Mouse (Mus musculus) mouse trophoblast stem cell (cell line): ENCODE measurements around the gene Hoxb1.

Experiments
- in situ Hi-C, 2 experiments: fragments of 300-500 bp; cut with MseI, MboI; formaldehyde crosslinking; loops; 2 replicates in 1 of 2; 3 replicates in 1 of 2; pipeline ENCODE4 v1.15.1; 2025

Hoxb1 gene

DNA sequence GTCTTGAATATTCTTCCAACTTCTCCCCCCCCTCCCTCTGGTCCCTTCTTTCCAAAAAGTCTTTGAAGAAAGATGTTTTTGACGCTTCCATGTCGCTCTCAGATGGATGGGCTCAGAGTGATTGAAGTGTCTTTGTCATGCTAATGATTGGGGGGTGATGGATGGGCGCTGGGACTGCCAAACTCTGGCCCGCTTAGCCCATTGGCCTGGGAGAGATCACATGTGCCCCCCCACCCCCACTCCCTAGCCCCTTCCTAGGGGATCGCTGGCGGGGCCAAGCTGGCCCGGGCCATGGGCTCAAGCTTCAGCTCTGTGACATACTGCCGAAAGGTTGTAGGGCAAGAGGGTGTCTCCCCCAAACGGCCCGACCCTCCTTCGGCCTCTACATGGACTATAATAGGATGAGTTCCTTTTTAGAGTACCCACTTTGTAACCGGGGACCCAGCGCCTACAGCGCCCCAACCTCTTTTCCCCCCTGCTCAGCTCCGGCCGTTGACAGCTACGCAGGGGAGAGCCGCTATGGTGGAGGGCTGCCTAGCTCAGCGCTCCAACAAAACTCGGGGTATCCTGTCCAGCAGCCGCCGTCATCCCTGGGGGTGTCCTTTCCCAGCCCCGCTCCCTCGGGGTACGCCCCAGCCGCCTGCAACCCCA lies at the start of gene Hoxb1:
Hoxb1 (plus strand) TSS at position 312 of the 651 bp plus-strand sequence.
- in situ Hi-C loops, result no loop called here

DNA sequence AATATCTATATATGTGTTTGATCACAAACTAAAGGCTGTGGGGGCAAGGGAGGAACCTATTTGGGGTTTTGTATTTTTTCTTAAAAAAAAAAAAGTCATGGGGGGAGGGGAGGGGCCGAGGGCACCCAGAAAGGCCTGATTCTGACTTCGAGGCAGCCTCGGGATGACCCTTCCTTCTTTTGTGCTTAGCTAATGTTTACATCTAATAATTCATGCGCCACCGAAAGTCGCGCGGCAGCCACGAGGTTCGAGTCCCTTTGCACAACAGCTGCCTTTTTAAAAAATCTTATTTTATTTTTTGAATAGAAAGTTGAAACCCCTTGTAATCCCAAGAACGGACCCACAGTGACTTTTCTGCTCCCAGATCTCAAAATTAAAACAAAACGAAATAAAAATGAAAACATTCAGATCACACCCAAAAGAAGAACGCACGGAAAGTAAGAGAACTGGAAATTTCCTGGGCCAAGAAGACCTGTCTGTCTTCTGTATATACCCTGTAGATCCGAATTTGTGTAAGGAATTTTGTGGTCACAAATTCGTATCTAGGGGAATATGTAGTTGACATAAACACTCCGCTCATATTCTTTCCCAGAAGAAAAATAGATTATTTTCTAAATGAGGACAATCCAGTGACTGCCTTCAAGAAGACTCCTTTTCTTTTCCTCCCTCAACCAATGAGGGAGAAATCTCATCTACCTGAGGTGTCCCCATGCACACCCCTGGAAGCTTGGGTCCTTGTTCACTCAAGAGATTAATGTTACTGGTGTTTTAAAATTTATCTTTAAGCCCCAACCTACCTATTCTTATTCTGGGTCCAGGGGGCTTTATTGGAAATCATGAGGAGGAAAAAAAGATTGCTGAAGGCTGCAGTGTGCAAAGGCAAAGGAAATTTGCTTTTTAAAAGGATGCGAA lies 48.6 kb upstream of the Hoxb1 start:
- in situ Hi-C loops, result no loop called here

DNA sequence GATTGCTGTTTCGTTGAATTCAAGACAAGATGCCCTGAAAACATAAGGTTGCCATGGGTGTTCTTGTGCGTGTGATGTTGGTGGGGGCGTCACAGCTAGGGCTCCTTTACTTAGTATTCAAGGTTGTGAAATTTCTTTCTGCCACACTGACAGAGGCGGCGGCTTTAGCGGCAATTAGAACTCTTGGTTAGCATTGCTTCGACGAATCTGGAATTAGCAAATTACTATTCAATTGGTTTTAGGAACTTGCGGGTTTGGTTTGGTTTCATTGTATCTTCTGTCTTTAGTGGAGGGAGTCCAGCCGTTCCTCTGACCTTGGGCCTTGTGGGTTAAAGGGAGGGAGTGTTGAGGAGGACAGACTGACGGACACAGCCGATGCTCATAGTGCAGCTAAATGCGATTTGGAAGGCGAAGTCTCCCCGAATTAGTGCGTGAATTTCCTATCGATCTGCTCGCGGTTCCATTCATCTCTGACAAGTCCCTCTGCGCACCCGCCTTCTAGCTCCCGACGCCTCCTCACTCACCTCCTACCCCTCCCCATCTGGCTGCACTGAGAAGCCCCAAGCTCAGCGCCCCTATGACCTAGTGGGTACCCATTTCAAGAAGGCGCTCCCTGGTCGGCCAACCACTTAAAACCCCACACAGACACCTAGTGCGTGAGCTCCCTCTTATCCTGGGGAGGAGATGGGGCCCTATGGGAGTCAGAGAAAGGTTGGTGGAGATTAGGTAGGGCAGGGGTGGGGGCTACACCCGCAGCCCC lies 47.8 kb upstream of the Hoxb1 start, which contains the start of gene Hoxb4:
Hoxb4 (plus strand) TSS at position 660 of the 760 bp plus-strand sequence.
- in situ Hi-C loops, result no loop called here

DNA sequence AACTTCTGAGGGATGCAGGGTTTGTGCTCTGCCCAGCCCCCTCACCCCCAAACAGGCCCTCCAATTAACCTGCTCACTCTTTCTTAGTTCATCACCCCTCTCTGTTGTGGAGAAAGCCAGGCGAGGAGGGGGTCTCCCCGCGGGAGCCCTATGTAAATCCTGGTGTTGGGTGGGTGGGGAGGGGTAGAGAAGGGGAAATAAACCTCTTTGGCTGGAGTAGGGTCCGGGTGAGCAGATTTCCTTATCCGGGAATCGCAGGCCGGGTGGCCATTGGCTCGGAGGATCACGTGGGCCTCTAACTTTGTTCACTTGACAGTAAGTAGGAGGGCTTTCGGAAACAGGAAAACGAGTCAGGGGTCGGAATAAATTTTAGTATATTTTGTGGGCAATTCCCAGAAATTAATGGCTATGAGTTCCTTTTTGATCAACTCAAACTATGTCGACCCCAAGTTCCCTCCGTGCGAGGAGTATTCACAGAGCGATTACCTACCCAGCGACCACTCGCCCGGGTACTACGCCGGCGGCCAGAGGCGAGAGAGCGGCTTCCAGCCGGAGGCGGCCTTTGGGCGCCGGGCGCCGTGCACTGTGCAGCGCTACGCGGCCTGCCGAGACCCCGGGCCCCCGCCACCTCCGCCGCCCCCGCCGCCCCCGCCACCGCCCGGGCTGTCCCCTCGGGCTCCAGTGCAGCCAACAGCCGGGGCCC lies 47.0 kb upstream of the Hoxb1 start:
- in situ Hi-C loops, result no loop called here

DNA sequence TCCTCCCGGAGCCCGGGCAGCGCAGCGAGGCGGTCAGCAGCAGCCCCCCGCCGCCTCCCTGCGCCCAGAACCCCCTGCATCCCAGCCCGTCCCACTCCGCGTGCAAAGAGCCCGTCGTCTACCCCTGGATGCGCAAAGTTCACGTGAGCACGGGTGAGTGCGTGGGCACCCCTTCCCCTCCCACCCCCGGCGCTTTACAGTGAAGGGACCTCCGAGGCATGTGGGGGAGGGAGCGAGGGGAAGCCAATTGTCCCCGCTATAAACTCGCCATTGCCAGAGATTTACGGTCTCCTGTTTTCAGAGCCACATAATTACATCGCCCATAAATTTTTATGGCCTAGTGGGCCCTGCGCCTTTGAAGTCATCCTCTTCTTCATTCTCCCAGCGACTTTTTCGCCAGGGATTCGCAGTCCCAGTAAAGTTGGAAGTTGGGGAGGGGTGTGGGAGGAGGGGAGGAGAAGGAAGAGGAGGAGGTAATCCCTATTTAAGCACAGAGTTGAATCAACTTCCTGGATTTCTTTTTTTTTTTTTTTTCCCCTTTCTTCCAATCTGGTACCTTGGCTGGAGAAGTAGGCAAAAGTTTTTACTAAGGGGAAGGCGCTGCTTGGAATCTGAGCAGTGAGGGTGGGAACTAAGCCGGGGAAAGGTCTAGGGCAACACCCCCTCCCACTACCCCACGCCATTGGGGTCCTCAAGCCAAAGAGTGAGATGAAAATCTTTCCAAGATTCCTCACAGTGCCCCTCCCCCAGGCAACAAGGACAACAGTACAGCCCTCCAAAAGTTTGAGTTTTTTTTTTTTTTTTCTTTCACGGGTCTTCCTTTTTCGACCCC lies 46.3 kb upstream of the Hoxb1 start:
- in situ Hi-C loops, result no loop called here

DNA sequence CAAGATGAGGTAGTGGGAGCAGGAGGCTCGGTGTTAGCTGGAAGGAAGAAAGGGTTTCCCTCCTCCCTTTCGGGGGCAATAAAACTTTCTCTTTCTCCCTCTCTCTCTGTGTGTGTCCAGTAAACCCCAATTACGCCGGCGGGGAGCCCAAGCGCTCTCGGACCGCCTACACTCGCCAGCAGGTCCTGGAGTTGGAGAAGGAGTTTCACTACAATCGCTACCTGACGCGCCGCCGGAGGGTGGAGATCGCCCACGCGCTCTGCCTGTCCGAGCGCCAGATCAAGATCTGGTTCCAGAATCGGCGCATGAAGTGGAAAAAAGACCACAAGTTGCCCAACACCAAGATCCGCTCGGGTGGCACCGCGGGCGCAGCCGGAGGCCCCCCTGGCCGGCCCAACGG lies 45.6 kb upstream of the Hoxb1 start:
- in situ Hi-C loops, result no loop called here

DNA sequence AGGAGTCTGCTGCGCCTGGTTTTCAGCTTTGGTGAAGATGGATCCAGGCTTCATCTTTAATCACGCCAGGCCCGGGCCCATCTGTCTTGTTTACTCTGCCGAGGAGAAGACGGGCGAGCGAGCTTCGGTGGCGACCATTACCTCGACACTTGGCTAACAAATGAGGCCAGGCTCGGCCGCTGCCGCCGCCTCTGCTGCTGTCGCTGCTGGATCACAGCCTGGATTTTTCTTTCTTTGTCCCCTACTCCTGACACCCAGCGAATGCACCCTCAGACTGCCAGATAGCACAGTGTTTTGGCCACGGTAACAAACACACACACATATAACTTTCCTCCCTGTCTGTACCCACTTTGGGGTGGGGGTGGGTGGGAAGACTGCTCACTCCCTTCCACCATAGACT lies 44.9 kb upstream of the Hoxb1 start:
- in situ Hi-C loops, result no loop called here

DNA sequence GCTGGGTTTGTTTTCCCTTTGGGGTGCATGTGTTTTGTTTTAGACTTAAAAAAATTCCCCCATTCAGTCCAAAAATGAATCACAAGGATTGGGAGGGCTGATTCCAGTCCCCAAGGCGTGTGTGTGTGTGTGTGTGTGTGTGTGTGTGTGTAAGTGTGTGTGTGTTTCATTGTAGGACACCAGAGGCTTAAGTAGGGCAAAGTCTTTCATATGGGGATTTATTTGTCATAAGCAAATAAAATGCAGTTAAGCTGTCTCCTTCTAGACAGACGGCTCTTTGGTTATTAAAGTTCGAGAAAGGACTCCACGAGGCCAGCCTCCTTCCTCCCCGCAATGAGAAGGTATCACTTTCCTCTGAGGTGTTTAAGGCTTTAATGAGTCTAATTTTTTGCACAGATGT lies 43.7 kb upstream of the Hoxb1 start:
- in situ Hi-C loops, result no loop called here

DNA sequence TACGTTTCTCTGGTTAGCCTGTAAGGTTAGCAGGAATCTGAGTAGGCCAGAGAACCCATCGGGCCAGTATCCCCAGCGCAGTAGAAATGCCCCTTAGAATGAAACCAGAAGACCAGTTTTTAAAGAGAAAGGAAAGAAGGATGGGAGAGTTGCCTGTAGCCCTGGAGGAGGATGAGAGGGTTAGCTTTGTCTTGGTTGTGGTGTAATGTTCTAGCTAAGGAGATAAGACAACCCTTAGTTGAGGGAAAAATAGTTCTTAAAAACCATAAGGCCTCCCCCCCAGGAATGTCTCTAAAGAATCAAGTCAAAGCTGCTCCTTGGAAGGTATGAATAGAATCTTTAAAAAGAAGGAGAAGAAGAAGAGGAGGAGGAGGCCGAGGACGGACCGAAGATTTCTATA lies 42.8 kb upstream of the Hoxb1 start:
- in situ Hi-C loops, result no loop called here

DNA sequence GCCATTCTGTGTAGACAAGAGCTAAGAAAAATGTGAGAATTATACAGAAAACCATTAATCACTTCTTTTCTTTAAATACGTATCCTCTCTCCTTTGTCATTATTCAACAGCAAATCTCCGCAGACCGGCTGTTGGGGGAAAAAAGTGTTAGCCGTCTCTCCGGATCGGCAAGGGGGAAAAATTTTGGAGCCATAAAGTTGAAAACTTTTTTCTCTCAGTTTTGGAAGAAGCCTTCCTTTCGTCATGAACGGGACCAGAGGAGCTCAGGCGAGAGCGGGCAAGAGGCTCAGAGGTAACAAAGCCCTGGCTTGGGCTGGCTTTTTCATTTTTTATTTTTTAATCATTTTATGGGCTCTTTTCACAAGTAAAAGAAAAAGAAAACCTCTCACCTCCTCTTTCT lies 42.4 kb upstream of the Hoxb1 start, which contains the start of gene Hoxb3:
Hoxb3 (plus strand) TSS at position 173 of the 400 bp plus-strand sequence.
- in situ Hi-C loops, result no loop called here

DNA sequence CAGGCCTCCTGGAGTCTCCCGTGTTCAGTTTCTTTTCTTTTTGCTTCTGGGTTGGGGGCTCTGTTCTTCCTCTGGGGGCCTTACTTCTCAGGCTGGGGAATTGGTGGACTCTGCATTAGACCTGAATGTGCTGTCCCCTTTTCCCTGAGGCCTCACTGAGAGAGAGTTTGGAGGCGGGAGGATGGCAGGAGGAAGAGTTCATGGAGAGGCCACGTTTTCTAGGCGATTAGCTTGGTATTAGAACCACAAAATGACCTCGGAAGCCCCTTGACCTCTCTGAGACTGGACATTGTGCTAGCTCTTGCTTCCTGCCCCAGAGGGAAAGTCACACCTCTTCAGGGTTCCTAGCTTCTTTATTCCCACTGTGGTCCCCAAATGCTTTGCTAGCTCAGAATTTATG lies 41.4 kb upstream of the Hoxb1 start:
- in situ Hi-C loops, result no loop called here

DNA sequence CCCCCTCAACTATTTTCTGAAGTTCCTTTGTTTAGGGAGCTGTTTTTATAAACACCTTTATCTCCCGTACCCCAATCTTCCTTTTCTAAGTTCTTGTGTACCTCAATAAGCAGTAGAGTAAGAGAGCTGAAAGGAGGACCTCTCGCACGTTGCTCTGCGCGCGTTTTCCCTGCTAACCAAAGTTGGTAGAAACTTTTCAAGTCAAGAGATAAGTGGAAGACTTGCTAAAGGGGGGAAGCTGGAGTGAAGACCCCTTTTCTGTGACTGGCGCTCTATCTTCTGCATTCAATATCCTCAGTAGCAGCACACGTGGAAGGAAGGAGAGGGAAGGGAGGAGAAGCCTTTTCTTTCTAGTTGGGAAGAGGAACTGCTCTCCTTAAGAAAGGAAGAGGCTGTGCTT lies 40.6 kb upstream of the Hoxb1 start:
- in situ Hi-C loops, result no loop called here

DNA sequence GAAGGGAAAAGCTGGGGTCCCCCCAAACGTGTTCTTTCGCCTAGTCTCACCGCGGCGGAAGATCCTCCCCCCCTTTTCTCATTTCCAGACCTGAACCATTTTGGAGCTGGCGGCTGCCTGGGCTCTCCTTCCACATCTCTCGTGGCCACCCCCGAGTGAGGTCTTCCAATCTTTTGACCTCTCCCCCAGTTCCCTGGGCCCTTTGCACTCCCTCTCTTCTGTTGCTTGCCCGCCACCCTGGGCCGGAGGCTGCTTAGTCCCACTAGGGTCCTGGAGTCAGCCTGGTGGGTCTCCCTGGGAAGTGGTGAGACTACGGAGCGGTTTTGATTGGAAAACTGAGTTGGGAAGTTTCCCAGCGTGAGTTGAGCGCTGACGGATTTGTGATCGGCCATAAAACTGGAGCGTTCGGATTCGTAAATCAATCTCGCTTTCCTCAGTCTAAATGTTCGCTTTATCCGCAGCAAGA lies 39.8 kb upstream of the Hoxb1 start:
- in situ Hi-C loops, result no loop called here

DNA sequence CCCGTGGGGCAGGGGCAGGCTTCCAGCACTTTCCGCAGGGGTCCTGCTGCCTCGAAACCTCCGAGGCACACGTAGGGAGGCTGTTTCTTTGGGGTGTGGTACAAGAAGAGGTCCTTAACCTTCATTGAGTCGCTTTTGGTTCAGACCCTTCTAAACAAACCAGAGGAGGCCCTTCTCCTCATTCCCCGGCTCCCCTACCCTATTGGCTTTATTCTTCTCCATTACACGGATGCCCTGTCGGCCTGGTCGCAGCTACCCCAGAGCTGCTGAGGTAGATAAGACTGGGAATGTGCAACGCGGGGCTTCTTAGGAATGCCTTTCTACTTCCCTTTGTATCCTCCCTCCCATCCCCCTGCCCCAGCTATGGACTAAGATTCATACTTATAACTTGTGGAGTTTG lies 38.8 kb upstream of the Hoxb1 start:
- in situ Hi-C loops, result no loop called here

DNA sequence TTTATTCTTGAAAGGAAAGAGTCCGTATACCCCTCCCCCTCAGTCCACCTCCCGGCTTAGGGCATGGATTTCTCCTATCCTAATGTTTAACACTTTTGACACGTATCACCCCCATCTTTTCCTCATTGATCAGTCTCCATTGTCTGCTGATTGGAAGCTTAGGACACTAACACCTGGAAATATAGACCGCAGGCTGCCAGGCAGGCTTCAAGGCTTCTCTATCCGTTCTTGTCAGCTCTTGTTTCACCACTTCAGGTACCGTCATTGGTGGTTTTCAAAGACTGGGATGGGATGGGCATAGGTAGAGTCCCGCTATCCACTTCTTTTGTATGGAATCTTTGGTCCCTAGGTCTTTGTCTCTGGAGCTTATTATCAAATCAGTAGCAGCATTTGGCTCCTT lies 38.4 kb upstream of the Hoxb1 start:
- in situ Hi-C loops, result no loop called here

DNA sequence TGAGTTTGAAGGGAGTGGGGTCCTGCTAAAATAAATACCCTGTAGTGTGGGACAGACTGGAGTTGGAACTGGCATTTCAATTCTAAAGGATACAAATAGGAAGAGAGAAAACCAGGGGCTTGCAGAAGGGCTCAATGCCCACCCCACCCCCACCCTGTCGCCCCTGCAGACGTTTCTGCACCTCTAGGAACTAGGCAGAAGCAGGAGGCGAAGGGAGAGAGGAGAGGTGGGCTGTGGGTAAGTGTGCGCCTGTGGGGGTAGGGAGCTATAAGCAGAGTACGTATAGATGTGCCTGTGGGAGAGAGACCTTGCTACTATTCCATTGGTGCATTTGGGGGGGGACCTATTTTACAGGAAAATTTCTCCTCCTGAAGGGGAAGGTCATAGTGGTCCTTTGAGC lies 37.8 kb upstream of the Hoxb1 start:
- in situ Hi-C loops, result no loop called here

DNA sequence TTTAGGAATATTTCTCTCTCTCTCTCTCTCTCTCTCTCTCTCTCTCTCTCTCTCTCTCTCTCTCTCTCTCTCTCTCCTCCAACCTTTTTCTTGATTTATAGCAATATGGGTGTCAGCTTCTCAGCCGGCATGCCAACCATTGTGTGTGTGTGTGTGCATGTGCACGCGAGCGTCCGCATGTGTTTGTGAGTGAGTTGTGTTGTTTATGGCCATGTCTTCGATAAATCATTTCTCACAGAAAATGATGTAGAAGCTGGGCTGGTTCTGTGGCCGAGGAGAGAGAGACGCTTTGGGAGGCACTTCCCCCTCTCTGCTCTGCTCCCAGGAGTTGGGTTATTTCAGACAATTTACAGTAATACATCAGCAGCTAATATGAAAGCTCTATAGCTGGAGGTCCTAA lies 36.9 kb upstream of the Hoxb1 start:
- in situ Hi-C loops, result no loop called here

DNA sequence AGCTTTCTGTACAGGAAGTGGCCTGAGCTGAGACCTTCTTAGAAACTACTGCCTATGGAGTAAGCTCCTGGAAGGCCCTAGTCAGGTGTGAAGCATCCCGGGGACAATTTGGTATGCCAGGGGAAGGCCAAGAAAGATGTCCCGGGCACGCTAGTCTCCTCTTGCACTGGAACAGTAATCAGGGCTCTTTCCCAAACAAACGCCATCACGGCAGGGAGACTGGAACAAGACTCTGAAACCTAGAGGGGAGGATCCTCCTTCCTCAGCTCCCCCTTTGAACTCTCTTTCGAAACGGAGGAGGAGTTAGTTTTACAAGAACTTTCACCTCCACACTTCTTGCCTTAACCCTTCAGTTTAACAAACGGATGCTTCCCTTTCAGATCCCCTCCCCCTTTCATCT lies 33.4 kb upstream of the Hoxb1 start:
- in situ Hi-C loops, result no loop called here

DNA sequence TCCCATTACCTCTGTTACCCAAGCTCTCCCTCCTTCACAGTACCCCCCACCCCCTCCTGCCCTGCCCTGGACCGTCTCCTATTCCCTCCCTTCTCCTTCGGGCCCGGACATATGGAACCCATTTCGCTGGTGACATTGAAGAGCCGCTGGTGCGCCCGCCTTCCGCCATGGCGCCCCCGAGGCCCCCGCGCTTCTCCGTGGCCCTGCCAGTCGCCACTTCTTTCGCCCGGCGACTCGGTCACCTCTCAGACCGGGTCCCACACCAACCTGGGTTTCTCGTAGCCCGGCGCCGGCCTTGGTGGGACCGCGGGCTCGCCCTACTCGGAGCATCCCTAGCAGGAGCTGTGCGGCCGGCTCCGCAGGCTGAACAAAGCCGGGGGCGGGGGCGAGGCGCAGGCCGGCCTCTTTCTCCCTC lies 32.9 kb upstream of the Hoxb1 start:
- in situ Hi-C loops, result no loop called here

DNA sequence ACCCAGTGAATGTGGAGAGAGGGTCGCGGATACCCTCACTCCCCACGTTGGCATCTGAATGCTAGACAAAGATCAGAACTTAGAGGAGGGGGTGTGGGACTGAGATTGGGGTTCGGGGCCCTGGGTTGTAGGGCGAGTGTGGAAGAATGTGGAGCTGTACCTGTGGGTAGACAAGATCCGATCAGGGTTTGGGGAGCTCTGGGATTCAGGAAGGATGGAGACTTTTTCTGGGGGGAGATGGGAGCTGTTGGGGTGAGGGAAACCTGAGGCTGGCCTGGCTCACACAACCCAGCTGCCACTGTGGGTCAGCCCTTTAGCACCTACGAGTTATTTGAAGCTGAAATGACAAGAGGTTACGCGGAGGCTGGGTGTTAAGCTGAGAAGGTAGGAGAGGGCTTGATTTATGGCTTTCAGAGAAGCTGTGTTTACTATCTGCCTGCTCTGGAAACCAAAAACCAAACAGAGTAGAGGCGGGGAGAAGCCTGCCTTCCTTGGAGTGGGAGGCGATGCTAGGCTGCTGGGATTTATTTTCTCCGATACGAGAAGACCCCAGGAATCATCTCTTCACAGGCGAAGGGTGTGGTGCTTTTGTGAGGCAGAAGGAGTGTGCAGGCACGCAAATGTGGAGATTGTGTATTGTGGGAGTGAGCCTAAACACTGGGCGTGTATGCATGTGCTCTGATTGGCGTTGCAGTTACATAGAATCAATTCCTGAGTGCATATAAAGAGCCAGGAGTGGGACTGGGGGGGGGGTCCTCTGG lies 32.1 kb upstream of the Hoxb1 start:
- in situ Hi-C loops, result no loop called here
